Mouse (Mus musculus): Measurements from ENCODE around the gene Kantr. TPM values are rescaled to one million over a fixed set of nuclear protein-coding genes. Genes with fewer than 3 reads are reported as not detected.

Kantr gene
- total RNA-seq, 2 experiments from 2014 or later, result 2.7 to 5.7 TPM

DNA sequence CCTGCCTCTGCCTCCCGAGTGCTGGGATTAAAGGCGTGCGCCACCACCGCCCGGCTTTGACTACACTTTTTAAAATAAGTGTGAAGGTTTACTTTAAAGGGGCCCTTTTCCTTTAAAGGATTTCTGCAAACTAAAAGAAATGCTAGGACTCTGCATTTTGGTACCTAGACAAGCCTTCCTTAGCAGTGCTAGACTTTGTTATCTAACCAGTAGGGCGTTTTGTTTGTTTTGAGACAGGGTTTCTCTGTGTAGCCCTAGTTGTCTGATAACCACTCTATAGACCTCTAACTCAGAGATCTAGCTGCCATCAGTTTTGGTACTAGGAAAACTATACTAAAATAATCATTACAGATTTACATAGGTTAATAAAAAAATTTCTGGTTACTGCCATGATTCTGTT lies 47.9 kb downstream of the Kantr start:
- no peak for DNase-seq

DNA sequence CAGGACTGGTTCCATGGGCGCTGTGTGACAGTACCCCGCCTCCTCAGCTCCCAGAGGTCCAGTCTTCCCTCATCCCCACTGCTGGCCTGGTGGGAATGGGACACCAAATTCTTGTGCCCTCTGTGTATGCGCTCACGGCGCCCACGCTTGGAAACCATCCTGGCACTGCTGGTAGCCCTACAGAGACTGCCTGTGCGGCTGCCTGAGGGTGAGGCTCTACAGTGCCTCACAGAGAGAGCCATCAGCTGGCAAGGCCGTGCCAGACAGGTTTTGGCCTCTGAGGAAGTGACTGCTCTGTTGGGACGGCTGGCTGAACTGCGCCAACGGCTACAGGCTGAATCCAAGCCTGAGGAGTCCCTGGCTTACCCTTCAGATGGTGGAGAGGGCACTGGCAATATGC lies 56.1 kb downstream of the Kantr start:
- DNase-seq, result peak; percentile 20 to 22

Other genes starting within 250 kb of the Kantr start
- 10 to 100 TPM; 63.0 to 85.4 TPM for gene Iqsec2, start 183.2 kb downstream of the Kantr start, total RNA-seq (2021)
- 10 to 100 TPM; 30.8 to 48.1 TPM for gene Kdm5c, start 94.5 kb downstream of the Kantr start, total RNA-seq (2021)
- 10 to 100 TPM in 1 of 2 experiments, 1 to 10 TPM in 1; 9.4 to 14.8 TPM for gene Tspyl2, start 14.9 kb upstream of the Kantr start, total RNA-seq (2021)
- gene Gpr173, start 41.2 kb upstream of the Kantr start, total RNA-seq (2021), result under 1 TPM; 0.51 to 0.74 TPM
- not detected for gene Cldn34a, start 235.8 kb upstream of the Kantr start, total RNA-seq (2021)